ENCODE assay signal across 31 mouse cellular contexts in genomic region chr10:116131223-116131622, GRCm38 (mm10). TPM values are rescaled to one million over a fixed set of nuclear protein-coding genes. Genes with fewer than 3 reads are reported as not detected.
DNase-seq lines count a peak whose midpoint lies in the region; ATAC-seq and TF ChIP-seq lines count a peak whose summit lies in the region.
"Had no signal": no experiment of that assay in that cellular context is flagged by ENCODE, and none has a peak within 500 bp of the region (broad histone marks: within the 10 kb centered on the region; RNA-seq: fewer than 3 reads in every experiment).

No protein-coding gene starts in this region.

- H3K4me2 ChIP-seq in stomach, postnatal 0 days (replicated peaks; ENCODE audit: low read depth): no peak overlapping the region
- H3K4me2 ChIP-seq: forebrain, embryonic 13.5 days; heart, embryonic 13.5 days; hindbrain, embryonic 12.5 days; hindbrain, embryonic 15.5 days had no signal

- peak; percentile 6 for DNase-seq in c-Kit-positive CD71-negative TER-119-negative erythroid progenitor cells, embryonic 14.5 days (ENCODE audit: low read depth)
- no peak for DNase-seq in stomach, postnatal 0 days (ENCODE audit: low spot score)
- no peak for DNase-seq in urinary bladder, postnatal 25 days (ENCODE audit: low spot score)
- DNase-seq in left cerebral cortex, adult 9 months (ENCODE audit: low spot score in 2 of 2): no peak
- no peak for DNase-seq in urinary bladder, postnatal 10 days (ENCODE audit: low spot score)
- DNase-seq: adrenal gland, adult 2 months; adrenal gland, postnatal 14 days; cerebellum, adult 11-12 months; cerebellum, adult 8-10 months; cerebellum, postnatal 10 days; cerebellum, postnatal 36 days; gastrocnemius, adult 2 months; gastrocnemius, postnatal 14 days; heart, adult 2 months; heart, postnatal 14 days; heart, postnatal 4 days had no signal

- H3K9me3 ChIP-seq in stomach, postnatal 0 days (ENCODE audit: control insufficient read depth, low read length): no peaks in the 10 kb centered on the region
- H3K9me3 ChIP-seq: forebrain, embryonic 10.5 days; forebrain, embryonic 13.5 days; heart, embryonic 10.5 days; heart, embryonic 13.5 days; hindbrain, embryonic 12.5 days; hindbrain, embryonic 15.5 days had no signal

- H3K9ac ChIP-seq in stomach, postnatal 0 days (ENCODE audit: low read length): no peak overlapping the region
- H3K9ac ChIP-seq: forebrain, embryonic 13.5 days; heart, embryonic 13.5 days; hindbrain, embryonic 12.5 days; hindbrain, embryonic 15.5 days had no signal

- WGBS in stomach, postnatal 0 days: 77% methylated on average over 4 of the region's 4 CpGs

- no peak overlapping the region for H3K4me3 ChIP-seq in stomach, postnatal 0 days (ENCODE audit: low read depth, low read length)
- H3K4me3 ChIP-seq: forebrain, embryonic 10.5 days; forebrain, embryonic 13.5 days; gastrocnemius, adult 2 months; heart, adult 2 months; heart, embryonic 10.5 days; heart, embryonic 13.5 days; hindbrain, embryonic 12.5 days; hindbrain, embryonic 15.5 days had no signal

- H3K4me1 ChIP-seq in stomach, postnatal 0 days (replicated peaks; ENCODE audit: control insufficient read depth, insufficient read depth): no peaks in the 10 kb centered on the region
- H3K4me1 ChIP-seq: forebrain, embryonic 10.5 days; forebrain, embryonic 13.5 days; heart, embryonic 10.5 days; heart, embryonic 13.5 days; hindbrain, embryonic 12.5 days; hindbrain, embryonic 15.5 days had no signal

- TF ChIP-seq EP300 in stomach, postnatal 0 days (optimal IDR thresholded peaks at IDR 0.05): no peak

- peak; percentile 86 to 90 for ATAC-seq in hematopoietic stem cell, adult 5-6 weeks (replicated peaks in 1 of 2; ENCODE audit: insufficient read depth in 1 of 2, low FRiP score in 2 of 2, low TSS enrichment in 1 of 2, low read depth in 1 of 2, poor library complexity in 2 of 2, severe bottlenecking in 2 of 2)
- ATAC-seq in stomach, postnatal 0 days (ENCODE audit: low FRiP score, low TSS enrichment): 0 out of 2 replicates have a peak, but pooled peaks have one; percentile 49
- ATAC-seq: forebrain, embryonic 13.5 days; forebrain, embryonic 16.5 days; Patski had no signal

- no peaks in the 10 kb centered on the region for H3K36me3 ChIP-seq in stomach, postnatal 0 days (ENCODE audit: control insufficient read depth, insufficient read depth, low read length)
- H3K36me3 ChIP-seq: forebrain, embryonic 10.5 days; G1E; heart, embryonic 10.5 days; heart, embryonic 13.5 days; hindbrain, embryonic 12.5 days; hindbrain, embryonic 15.5 days had no signal

- H3K27ac ChIP-seq in stomach, postnatal 0 days (replicated peaks): no peak overlapping the region
- H3K27ac ChIP-seq: forebrain, embryonic 10.5 days; forebrain, embryonic 13.5 days; gastrocnemius, adult 2 months; heart, adult 2 months; heart, embryonic 10.5 days; heart, embryonic 13.5 days; hindbrain, embryonic 12.5 days; hindbrain, embryonic 15.5 days had no signal

- no peaks in the 10 kb centered on the region for H3K27me3 ChIP-seq in stomach, postnatal 0 days (ENCODE audit: control insufficient read depth, insufficient read depth, low read length)
- H3K27me3 ChIP-seq: forebrain, embryonic 13.5 days; heart, embryonic 13.5 days; hindbrain, embryonic 12.5 days; hindbrain, embryonic 15.5 days had no signal

- no peak for TF ChIP-seq CTCF in stomach, postnatal 0 days (IDR thresholded peaks at IDR 0.05; ENCODE audit: low read depth)

RNA-seq across cellular contexts. Expression of gene 4933416C03Rik, which starts 17.5 kb away (rescaled TPM):
- total RNA-seq in hematopoietic stem cell, adult 5-6 weeks (2017): not detected in 2 replicates
- not detected in 2 replicates for polyA plus RNA-seq in stomach, postnatal 0 days (2015; fragmentation: Nextera tagmentation; extraction: Ambion mirVana)
- total RNA-seq: adrenal gland, adult 2 months; adrenal gland, postnatal 14 days; adrenal gland, postnatal 4 days; G1E; gastrocnemius, adult 2 months; gastrocnemius, postnatal 14 days; heart, adult 2 months; heart, postnatal 14 days; heart, postnatal 4 days had no signal
- polyA plus RNA-seq: adrenal gland, adult 2 months; embryonic facial prominence, embryonic 11.5 days; embryonic facial prominence, embryonic 14.5 days; forebrain, embryonic 10.5 days; forebrain, embryonic 13.5 days; G1E; heart, adult 2 months; heart, embryonic 10.5 days; heart, embryonic 13.5 days; heart, embryonic 16.5 days; hindbrain, embryonic 12.5 days; intestine, embryonic 14.5 days; Patski had no signal
